Mouse (Mus musculus) CD4-positive helper T cell, adult 2 months (primary cell): Measurements from ENCODE around the gene Ppdpf.
"Not testable (repeated sequence)": the region's sequence is repeated elsewhere in the genome, so short reads cannot be mapped to it uniquely, and the experiment has no call there.

Experiments
- DNase-seq: peaks from one replicate; pipeline ENCODE4 v3.0.0-alpha.2; 2012; ENCODE audit warnings: low read depth, missing footprints, low spot score

Ppdpf gene

DNA sequence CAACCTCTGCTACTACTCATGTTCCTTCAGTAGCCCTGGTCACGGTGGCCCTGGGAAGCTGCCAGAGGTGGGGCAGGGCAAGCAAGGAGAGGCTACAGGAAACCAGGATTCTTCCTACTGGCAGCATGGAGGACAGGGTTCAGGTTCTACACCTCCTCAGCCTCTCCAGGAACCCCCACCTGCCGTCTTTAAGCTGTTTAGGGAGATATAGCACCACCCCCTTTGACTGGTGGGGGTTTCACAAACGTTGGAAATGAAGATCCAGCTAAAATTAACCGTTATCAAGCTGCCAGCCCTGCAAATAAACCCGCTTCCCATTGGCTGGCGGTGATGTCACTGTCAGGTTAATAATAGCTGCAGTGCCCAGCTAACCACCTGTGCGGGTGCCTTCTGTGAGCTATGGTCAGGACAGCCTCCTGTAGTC, 27.9 kb upstream of the Ppdpf start:
- no peak for DNase-seq

DNA sequence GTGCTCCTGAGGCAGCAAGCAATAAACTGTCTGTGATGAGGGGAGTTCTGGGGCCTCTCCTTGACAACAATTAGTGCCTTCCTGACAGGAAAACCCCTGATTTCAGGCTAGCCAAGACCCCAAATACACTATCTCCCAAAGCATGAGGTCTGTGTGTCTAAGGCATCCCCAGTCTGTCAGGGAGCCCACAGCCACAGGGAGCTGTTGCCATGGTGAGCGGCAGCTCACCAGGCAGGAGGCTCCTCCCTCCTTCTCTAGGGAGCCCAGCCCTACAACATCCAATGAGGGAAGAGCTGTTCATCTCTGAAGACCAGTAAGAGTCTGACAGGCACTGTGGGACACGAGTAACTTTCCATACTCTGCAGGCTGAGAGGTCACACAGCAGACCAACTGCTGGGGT, 27.3 kb upstream of the Ppdpf start:
- no peak for DNase-seq

DNA sequence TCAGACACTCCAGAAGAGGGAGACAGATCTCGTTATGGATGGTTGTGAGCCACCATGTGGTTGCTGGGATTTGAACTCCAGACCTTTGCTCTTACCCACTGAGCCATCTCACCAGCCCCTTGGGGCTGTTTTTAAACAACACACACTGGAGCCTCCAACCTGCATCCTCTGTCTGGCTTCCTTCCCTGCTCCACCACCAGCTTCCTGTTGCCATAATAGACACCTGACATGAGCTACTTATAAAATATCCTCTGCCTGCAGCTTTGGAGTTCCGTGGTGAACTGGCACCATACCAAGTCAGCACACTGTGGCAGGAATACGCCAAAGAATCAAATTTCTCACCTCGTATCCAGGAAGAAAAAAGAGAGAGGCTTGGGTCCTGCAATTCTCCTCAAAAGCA, 26.2 kb upstream of the Ppdpf start:
- DNase-seq, result no peak

DNA sequence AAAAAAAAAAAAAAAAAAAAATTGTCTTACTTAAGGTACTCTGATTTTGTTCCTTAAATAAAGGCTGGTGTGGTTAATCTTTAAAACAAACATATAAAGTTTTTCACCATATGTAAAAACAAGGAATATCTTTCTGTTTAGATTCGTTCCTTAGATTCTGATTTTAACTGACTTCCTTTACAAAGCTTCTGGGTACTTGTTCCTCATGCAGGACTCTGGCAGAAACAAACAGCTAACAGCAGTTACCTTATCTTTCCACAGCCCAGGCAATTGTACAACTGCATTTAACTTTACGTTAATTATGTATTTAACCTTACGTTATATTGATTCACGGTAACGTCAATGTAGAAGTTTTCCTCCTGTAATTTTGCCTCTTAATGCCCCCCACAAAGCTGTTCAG, 20.6 kb upstream of the Ppdpf start:
- no peak for DNase-seq

GRCm38 (mm10) chr2:181174646-181175045, 12.4 kb upstream of the Ppdpf start:
- DNase-seq, result no peak

GRCm38 (mm10) chr2:181178015-181178414, 9.0 kb upstream of the Ppdpf start:
- no peak for DNase-seq

DNA sequence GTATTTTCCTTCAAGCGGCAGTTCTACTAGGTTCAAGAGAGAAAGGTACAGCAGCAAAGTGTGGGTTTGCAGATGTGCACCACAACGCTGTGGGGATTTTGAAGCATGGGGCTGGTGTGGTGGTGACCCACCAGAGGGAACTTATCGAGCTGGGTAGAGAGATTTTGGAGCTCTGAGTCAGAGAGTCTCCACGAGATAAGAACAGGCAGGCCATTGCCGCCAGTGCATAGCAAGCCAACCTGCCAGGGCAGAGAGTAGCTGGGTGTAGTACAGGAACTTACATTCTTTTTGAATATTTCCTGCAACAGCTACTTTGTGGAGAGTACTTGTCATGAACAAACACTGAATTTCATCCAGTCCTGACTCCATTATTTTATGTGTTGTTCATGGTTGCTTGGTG, 8.6 kb upstream of the Ppdpf start:
- no peak for DNase-seq

- no peak for DNase-seq
Measured at GRCm38 (mm10) chr2:181180898-181181297, 6.1 kb upstream of the Ppdpf start.

DNA sequence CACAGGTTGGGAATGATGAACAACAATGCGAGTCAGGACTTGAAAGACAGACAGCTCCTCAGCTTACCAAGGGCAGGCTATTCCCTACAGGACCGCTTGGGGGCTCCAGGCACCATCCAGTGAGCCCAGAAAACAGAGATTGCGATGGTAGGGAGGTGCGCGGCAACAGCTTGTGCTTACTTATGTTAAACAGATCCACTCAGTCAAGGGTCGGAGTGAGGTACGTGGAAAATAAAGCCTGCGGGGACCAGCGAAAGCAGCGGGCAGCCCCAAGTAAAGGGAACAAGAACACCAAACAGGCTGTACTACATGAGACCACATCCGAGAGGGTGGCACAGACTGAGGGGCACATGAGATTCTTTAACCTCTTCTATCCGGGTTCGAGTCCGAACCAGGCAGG, 412 bp upstream of the Ppdpf start:
- peak; percentile 90 for DNase-seq

DNA sequence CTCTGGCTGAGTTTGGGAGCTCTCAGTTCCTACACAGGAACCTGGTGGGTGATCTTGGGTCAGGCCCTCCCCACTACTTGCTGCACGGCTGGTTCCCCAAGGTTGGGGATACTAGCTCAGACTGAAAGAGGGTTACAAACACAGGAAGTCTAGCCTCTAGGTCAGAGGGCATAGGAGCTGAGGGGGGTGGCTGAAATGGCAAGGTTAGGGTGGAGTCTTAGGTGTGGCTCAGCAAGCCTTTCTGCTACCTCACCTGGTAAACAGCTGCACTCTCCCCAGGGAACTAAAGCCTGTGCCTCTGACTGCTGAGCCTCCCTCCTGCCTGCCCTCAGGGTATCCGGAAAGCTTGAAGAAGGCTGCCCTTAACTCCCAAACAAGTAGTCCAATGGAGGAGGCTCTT, 1.6 kb downstream of the Ppdpf start:
- peak; percentile 48 for DNase-seq

DNA sequence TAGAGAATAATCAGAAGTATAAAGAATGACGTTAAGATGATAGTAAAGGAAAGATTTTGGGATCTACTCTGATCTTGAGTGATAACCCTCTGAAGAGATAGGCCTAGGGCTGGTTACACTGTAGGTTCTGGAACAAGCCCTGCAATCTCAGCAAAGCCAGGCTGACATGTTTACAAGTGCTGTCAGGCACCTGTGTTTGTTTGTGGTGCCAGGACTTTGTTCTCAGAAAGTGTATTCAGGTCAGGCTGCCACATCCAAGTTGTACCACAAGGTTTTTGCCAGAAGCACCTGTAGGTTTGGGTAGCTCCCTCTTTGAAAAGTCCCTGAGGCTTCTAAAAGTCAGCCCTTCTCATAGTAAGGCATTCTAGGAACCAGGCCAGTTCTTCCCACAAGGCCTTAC, 2.3 kb downstream of the Ppdpf start:
- DNase-seq, result no peak

- not testable (repeated sequence) for DNase-seq
Measured at GRCm38 (mm10) chr2:181191385-181191784, 4.3 kb downstream of the Ppdpf start.

- no peak for DNase-seq
Measured at GRCm38 (mm10) chr2:181191936-181192335, 4.9 kb downstream of the Ppdpf start.

- no peak for DNase-seq
Measured at GRCm38 (mm10) chr2:181193044-181193443, 6.0 kb downstream of the Ppdpf start.

DNA sequence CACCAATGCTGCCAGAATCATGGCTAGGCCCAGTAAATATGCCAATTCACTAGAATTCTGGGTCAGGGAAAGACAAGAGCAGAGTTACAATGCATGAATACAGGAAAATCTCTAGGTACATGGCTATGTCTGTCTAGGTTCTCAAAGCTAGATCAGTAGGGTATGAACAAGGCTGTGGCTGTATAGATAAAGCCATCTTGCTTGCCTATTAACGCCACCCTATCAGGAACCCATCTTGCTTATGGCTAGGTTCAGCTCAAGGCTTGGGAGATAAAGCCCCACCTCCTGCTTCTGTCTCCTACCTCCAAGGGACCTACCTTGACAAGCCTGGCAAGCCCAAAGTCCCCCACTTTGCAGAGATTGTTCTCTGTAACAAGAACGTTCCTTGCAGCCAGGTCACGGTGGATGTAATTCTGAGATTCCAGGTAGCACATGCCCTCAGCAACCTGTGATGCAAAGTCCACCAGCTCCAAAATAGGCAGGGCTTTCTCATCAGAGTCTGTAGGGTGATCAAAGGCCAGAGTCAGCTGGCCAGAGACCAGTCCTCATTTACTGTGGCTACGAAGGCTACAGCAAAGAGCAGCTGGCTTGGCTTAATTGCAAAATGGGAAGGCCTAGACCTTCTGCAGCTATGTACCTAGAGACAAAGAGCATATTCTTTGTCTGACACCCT, 9.7 kb downstream of the Ppdpf start:
- DNase-seq, result no peak

DNA sequence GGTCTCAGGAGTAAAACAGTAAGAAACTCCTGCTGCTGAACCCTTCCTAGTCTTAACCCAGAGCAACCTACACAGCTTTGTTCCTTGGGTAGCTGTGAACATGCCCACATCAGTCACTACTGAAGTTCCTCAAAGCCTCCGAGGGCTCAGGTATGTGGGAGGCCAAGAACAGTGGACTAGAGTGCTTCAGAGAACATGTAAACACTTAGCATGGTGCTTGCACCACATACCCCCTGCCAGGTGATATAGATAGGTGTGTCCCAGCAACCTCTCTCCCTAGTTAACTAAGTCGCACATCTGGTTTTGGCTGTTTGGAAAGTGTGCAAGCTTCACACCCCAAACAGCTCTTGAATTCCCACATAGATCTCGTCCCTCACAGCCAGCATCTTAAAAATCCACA, 14.6 kb downstream of the Ppdpf start:
- no peak for DNase-seq

- DNase-seq, result no peak
Measured at GRCm38 (mm10) chr2:181202422-181202821, 15.4 kb downstream of the Ppdpf start, which contains the start of gene Ptk6. Gene Ptk6 (minus strand): TSS chr2:181202789.

DNA sequence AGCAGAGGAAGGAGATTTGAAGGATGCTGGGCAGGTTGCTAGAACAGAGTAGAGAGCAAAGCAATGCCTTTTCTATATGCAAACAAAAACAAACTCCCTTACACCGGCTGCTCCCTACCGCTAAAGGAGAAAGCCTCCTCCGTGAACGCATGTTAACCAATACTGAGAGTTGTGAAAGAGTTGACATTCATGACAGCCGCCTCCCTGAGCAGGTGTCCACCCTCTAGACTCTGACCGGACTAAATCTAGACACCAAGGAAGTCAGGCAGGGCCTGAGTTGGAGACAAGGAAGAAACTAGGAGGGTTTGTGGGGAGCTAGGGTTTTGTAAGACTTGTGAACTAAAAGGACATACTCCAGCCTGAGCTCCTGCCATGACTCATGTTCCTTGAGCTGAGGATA, 15.8 kb downstream of the Ppdpf start:
- no peak for DNase-seq

GRCm38 (mm10) chr2:181205678-181206077, 18.6 kb downstream of the Ppdpf start:
- DNase-seq, result no peak

DNA sequence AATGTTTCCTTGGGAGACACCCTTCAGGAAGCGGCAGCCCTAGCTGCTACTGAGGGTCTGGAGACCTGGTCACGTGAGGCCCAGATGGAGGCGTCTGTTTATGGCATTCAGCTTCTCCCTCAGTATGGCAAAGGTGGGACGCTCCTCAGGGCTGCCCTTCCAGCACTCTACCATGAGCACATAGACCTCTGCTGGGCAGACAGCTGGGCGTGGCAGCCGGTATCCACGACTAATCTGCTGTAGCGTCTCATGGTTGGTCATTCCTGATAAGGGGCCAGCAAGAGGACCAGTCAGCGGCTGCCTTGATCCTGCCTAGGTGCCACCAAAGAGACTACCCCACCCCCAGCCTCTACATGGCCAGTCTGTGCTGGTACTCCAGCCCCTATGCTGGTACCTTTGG, 19.1 kb downstream of the Ppdpf start:
- no peak for DNase-seq

DNA sequence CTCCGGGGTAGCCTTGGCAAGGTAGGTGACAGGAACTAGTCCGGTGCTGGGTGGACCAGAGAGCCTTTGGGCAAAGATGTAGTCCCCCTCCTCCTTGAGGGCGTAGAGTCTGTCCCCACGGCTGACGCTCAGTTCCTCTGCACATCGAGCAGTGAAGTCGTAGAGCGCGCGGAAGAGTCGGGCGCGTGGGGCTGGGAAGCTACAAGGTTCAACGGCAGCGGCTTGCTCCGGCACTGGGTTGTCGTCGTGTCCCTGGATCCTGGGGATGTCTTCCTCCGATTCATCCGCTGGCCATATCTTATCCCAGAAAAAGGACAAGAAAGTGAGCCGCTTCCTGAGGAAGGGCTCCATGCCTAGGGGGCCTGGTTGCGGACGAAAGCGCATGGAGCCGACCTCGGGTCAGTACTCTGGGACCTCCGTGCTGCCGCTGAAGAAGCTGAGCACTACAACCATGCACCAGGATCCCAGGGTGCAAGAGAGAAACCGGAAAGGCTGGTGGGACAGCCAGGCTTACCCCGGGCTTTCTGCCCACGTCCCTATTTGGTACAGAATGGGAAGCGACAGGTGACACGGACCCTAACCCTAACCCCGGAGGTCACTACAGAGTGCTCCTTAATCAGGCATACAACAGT, 25.5 kb downstream of the Ppdpf start:
- peak; percentile 25 for DNase-seq

- peak; percentile 52 for DNase-seq
Measured at GRCm38 (mm10) chr2:181213021-181213445, 26.0 kb downstream of the Ppdpf start, which contains the start of gene Srms. Gene Srms (minus strand): TSS chr2:181213185.

GRCm38 (mm10) chr2:181216037-181216436, 29.0 kb downstream of the Ppdpf start:
- no peak for DNase-seq
